Mouse (Mus musculus) embryonic facial prominence, embryonic 13.5 days (tissue): ENCODE data around the gene Pgf. TPM values are rescaled to one million over a fixed set of nuclear protein-coding genes. Genes with fewer than 3 reads are reported as not detected.
A peak's percentile ranks its signal among the peaks of the same experiment; 100 is the strongest.

Experiments used
- ATAC-seq: fragments of 200-750 bp; cut with Nextera tagmentation; 2 replicates; pipeline ENCODE4 v1.8.0; 2017; ENCODE audit warnings: low read depth; ENCODE audit not compliant: insufficient number of reproducible peaks, insufficient read depth, low FRiP score, low TSS enrichment
- H3K27ac ChIP-seq: fragments of 300-500 bp; sonication (generic); 2 replicates; pipeline ENCODE4 v1.5.1; 2015; ENCODE audit warnings: moderate library complexity, mild to moderate bottlenecking, inconsistent platforms
- H3K27me3 ChIP-seq: fragments of 300-500 bp; sonication (generic); 2 replicates; pipeline ENCODE4 v1.6.1; 2015; ENCODE audit warnings: mild to moderate bottlenecking, inconsistent platforms
- H3K36me3 ChIP-seq: fragments of 300-500 bp; sonication (generic); 2 replicates; pipeline ENCODE4 v1.6.1; 2015; ENCODE audit warnings: mild to moderate bottlenecking, inconsistent platforms
- H3K4me1 ChIP-seq: fragments of 300-500 bp; sonication (generic); 2 replicates; pipeline ENCODE4 v1.6.1; 2015; ENCODE audit warnings: inconsistent platforms
- H3K4me2 ChIP-seq: fragments of 300-500 bp; sonication (generic); 2 replicates; pipeline ENCODE4 v1.6.1; 2015; ENCODE audit warnings: moderate library complexity, mild to moderate bottlenecking, inconsistent platforms
- H3K4me3 ChIP-seq: fragments of 300-500 bp; sonication (generic); 2 replicates; pipeline ENCODE4 v1.5.1; 2015; ENCODE audit warnings: mild to moderate bottlenecking, inconsistent platforms
- H3K9ac ChIP-seq: fragments of 300-500 bp; sonication (generic); 2 replicates; pipeline ENCODE4 v1.6.1; 2015; ENCODE audit warnings: mild to moderate bottlenecking, inconsistent platforms
- H3K9me3 ChIP-seq: fragments of 300-500 bp; sonication (generic); 2 replicates; pipeline ENCODE4 v1.6.1; 2016; ENCODE audit warnings: inconsistent platforms
- WGBS: fragments of 180-500 bp; shearing (Covaris S2); methylation state at CpG from one replicate; pipeline ENCODE4 v1.1.7; 2015; ENCODE audit warnings: mixed read lengths; 5-methylcytosine and 5-hydroxymethylcytosine counted together
- polyA plus RNA-seq: library from polyadenylated mRNA; unstranded; fragments of >200 nt; fragmentation: Nextera tagmentation; extraction: Ambion mirVana; gene quantifications from 2 replicates; pipeline ENCODE4 v1.2.1, GENCODE M21; 2015

Pgf gene
- polyA plus RNA-seq, 1 experiment from 2014 or later, result 10.3 TPM

DNA sequence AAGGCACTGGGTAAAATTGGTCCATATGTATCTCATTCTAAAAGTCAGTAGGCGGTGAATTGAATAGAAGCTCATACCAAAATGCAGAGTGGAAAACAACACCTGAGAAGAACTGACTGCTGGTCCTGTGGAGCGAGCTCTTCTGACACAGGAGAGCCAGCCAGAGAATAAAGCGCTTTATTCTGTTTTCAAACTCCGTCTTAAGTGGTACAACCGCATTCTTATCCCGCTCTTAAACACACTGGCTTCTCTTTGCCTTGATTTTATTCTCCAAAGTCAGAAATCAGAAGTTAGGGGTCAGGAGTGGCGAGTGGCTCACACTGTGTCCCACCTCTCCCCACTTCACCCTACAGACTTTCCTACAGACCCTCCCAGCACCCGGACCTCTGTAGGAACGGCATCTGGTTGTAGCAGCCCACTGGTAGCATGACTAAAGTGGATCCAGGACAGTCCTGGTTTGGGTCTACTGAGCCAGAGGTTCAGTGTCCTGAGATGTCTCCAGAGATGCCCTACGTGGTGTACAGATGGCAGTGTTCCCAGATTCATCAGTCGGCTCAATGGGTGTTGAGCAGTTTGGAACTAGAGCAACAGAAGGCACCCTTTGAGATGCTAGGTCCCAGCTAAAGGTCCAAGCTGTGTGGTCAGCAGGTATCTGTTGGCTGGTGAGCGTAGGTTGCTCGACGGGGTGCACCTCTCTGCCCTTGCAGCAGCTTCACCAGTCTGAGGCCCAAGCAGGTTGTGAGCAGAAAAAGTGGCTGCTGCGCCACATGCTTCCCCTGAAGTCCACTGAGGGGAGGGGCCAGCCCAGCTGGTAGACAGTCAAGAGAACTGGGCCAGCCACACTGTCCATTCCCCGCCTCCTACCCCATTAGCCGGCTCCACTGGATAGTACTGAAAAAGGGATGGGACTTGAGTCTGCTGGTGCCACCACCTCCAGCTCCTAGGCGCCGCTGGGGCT lies 41.8 kb downstream of the Pgf start:
- Histone ChIP-seq H3K36me3 (peaks cover 47% of the 10 kb centered on the region), H3K9ac (no peak overlapping the region), H3K4me3 (no peak overlapping the region), H3K27ac (no peak overlapping the region), H3K4me2 (no peak overlapping the region), H3K4me1 (peaks cover 3% of the 10 kb centered on the region; the same call in 1 of the 2 replicates), H3K27me3 (peaks cover 14% of the 10 kb centered on the region; the same call in 1 of the 2 replicates), H3K9me3 (no peaks in the 10 kb centered on the region)
- 80% methylated on average over 19 of the region's 19 CpGs for WGBS
- no peak for ATAC-seq

DNA sequence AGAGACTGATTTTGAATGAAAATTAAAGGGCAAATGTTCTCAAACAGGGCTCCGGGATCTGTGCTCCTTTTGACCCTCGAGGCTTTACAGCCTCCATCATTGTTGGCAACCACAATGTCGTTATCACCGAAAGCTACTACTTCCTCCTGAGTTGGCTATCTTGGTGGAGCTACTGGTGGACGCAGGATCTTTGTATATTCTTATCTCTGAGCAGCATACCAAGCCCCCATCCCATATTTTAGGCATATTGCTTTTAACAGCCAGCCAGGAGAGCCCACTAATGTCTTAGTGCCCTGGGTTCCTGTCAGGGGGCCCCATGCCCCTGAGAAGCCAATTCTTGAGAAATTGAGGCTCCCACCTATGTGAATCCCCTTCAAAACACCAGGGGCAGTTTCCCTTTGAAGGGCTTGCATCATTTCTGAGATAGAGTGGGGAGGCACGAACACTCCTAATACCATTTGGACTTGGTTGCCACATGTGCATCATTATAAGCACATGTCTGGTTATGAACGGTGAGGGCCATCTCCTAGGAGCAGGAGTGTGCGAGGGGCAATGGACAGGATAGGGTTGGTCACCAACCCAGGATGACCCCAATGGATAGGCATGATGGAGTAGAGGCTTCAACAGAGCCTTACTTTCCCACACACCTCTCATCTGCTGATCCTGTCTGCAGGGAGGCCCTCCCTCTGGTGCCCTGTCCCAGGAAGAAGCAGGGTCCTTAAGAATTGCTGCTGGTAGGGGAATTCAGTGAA lies 43.4 kb downstream of the Pgf start:
- peaks cover 63% of the 10 kb centered on the region for H3K36me3 ChIP-seq
- 87% methylated on average over 8 of the region's 8 CpGs for WGBS
- no peaks in the 10 kb centered on the region for H3K9me3 ChIP-seq
- H3K4me1 ChIP-seq, result no peaks in the 10 kb centered on the region
- peaks cover 3% of the 10 kb centered on the region; the same call in 1 of the 2 replicates for H3K27me3 ChIP-seq
- H3K27ac ChIP-seq, result no peak overlapping the region
- no peak overlapping the region for H3K9ac ChIP-seq
- no peak for ATAC-seq
- H3K4me3 ChIP-seq, result no peak overlapping the region
- no peak overlapping the region for H3K4me2 ChIP-seq

DNA sequence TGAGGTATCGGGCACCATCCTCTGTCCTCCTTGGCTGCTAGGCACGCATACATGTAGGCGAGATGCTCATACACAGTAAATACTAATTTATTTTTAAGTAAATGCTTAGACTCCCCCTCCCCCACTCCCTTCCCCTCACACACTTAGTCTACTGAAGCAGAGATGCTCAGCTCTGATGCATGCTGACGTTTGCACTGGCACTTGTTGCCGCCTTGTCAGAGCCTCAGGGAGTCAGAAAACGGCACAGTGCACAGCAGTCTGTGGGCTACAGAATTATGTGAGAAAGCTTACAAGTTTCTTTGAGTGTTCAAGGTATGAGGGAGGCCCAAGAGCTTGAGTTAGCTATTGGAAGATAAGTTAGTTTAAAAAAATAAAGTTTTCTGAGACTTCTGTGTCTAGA lies 46.2 kb downstream of the Pgf start:
- H3K36me3 ChIP-seq, result peaks cover 79% of the 10 kb centered on the region
- no peaks in the 10 kb centered on the region for H3K27me3 ChIP-seq
- no peak overlapping the region for H3K27ac ChIP-seq
- no peak overlapping the region for H3K4me3 ChIP-seq
- H3K4me2 ChIP-seq, result no peak overlapping the region
- no peaks in the 10 kb centered on the region for H3K9me3 ChIP-seq
- H3K9ac ChIP-seq, result no peak overlapping the region
- no peak for ATAC-seq
- WGBS, result 89% methylated on average over 6 of the region's 6 CpGs
- peaks cover 9% of the 10 kb centered on the region for H3K4me1 ChIP-seq

DNA sequence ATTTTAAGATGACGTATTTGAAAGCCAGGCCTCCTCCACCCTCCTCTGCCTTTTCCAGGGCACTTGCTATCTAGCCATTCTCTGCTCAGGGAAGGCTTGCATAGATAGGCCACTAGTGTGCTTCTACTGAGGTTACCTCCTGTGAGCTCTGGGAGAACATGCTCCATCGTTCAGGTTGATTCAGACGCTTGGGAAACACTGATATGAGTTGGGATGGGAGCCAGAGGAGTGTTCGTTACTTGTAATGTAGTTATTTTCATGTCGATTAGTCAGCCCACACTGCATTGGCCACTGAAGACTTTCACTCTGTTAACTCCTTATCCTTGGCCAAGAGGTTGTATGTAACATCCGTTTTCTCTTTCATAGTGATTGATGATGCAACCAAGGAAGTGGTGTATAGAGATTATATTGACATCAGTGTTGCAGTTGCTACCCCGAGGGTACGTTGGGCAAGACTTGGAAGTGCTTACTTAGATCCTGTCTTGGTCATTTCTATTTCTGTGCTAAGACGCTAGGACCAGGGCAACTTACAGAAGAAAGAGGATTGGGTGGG lies 48.1 kb downstream of the Pgf start:
- Histone ChIP-seq H3K9ac (no peak overlapping the region), H3K27me3 (no peaks in the 10 kb centered on the region), H3K4me3 (no peak overlapping the region), H3K36me3 (peaks cover 73% of the 10 kb centered on the region), H3K4me2 (no peak overlapping the region), H3K9me3 (no peaks in the 10 kb centered on the region), H3K4me1 (peaks cover 12% of the 10 kb centered on the region), H3K27ac (no peak overlapping the region)
- 94% methylated on average over 9 of the region's 9 CpGs for WGBS
- no peak for ATAC-seq

DNA sequence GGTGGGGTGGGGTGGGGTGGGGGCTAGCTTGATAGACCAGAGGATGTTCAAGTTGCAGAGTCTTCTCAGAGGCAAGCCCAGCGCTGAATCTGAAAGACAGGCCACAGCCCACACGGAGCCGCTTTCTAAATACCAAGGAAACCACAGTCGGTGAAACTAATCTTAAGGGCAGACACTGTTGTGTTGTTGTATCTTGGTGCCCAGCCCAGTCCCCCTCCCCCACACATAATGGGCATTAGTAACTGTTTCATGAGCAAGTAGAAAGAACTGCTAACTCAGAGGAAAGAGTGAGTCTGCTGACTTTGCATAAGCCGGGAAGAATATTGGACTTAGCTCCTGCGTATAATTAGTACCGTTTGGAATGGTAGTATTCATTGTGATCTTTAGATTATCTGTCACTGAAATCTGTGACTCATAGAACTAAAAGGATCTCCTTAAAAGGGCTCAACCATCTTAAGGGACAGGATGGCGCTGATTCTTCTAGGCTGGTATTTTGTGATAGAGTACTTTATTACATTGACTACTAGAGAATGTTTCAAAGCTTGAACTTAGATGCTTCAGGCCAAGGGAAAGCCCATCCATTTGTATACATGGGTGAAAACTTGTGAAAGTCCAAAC lies 50.5 kb downstream of the Pgf start:
- Histone ChIP-seq H3K9me3 (no peaks in the 10 kb centered on the region), H3K36me3 (peaks cover 74% of the 10 kb centered on the region), H3K27ac (0 out of 2 replicates have a peak overlapping the region, but pooled peaks have one; percentile 48), H3K4me1 (peaks cover 12% of the 10 kb centered on the region), H3K4me3 (no peak overlapping the region), H3K4me2 (no peak overlapping the region), H3K27me3 (no peaks in the 10 kb centered on the region), H3K9ac (no peak overlapping the region)
- 52% methylated on average over 8 of the region's 8 CpGs for WGBS
- ATAC-seq, result peak; percentile 52; the same call in 1 of the 2 replicates

DNA sequence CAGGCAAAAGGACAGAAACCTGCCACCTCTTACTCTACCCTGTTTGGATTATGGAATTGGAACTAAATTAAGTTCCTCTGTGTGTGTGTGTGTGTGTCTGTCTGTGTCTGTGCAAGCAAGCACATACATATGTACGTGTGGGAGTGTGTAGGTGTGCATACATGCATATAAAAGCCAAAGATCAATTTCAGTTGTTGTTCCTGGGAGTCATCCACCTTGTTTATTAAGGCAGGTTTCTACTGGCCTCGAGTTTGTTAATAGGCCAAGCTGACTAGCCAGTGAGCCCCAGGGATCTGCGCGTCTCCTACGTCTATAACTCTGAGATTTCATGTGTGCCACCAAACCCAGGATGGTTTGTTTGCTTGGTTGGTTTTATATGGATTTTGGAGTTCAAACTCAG lies 52.8 kb downstream of the Pgf start:
- H3K27ac ChIP-seq, result no peak overlapping the region
- whole genome bisulfite sequencing, result 92% methylated on average over 5 of the region's 5 CpGs
- H3K4me1 ChIP-seq, result peaks cover 12% of the 10 kb centered on the region
- no peak overlapping the region for H3K4me2 ChIP-seq
- no peaks in the 10 kb centered on the region for H3K27me3 ChIP-seq
- no peak for ATAC-seq
- H3K4me3 ChIP-seq, result no peak overlapping the region
- H3K9ac ChIP-seq, result no peak overlapping the region
- H3K36me3 ChIP-seq, result peaks cover 73% of the 10 kb centered on the region
- no peaks in the 10 kb centered on the region for H3K9me3 ChIP-seq

DNA sequence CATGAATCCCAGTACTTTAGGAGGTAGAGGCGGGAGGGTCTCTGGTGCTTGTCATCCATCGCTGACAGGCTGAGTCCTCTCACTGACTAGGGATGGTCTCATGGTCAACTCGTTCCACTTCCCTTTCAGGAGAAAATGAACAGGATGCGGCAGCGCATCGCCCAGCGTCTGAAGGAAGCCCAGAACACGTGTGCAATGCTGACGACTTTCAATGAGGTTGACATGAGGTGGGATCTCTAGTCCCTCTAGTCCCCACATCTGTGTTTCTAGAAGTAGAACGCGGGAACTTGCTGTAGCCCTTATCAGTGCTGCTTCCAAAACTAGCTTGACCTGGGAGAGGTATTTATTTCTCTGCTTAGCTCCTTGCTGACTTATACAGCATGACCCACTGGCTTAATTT lies 53.9 kb downstream of the Pgf start:
- 96% methylated on average over 11 of the region's 11 CpGs for WGBS
- peaks cover 74% of the 10 kb centered on the region for H3K36me3 ChIP-seq

DNA sequence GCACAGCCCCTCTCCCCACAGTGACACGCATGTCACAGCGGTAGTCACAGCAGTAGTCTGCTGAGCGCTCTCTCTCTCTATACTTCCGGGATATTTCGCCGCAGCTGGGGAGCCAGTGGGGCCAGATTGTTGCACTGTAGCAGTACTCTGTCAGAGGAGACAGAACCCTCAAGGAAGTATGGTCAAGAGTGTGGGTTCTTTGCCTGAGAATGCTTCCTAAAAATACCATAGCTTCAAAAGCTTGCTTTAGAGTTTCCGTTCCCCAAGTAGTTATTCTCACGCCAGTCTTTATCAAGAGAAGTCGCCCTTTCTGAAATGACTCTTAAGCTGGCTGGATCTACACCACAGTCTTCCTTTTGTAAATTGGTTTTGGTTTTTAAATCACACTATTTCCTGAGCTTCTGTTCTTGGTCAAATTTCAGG lies 54.5 kb downstream of the Pgf start:
- peaks cover 12% of the 10 kb centered on the region for H3K4me1 ChIP-seq

More for the DNA sequence above, 53.9 kb downstream of the Pgf start:
- no peaks in the 10 kb centered on the region for H3K27me3 ChIP-seq
- no peaks in the 10 kb centered on the region for H3K9me3 ChIP-seq
- H3K4me1 ChIP-seq, result peaks cover 12% of the 10 kb centered on the region
- no peak overlapping the region for H3K9ac ChIP-seq
- no peak overlapping the region for H3K4me3 ChIP-seq
- no peak overlapping the region for H3K27ac ChIP-seq
- ATAC-seq, result no peak
- H3K4me2 ChIP-seq, result no peak overlapping the region

DNA sequence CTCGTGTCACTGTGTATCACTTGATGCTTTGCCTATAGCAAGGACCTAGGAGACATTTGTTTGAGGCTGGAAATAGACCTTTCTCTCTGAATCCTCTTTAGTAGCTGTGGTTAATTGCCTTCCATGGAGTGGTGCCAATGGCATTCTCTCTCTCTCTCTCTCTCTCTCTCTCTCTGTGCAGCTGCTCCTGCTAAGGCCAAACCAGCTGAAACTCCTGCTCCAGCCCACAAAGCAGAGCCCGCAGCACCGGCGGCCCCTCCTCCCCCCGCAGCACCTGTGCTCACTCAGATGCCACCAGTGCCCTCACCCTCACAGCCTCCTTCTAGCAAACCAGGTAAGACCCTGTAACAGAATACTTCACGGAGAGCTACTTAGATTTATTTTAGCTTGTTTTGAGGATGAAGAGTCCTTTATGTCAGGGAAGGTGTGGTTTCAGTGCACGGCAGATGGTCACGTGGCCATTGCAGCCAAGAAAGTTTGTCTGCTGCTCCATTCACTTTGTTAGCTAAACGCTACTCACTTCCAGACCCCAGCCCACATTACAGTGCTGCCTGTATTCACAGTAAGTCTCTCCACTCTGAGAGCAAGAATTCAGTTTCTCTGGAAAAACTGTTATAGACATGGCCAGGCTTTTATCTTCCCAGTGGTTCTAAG lies 55.7 kb downstream of the Pgf start:
- no peak for ATAC-seq
- Histone ChIP-seq H3K27ac (no peak overlapping the region), H3K9ac (no peak overlapping the region), H3K9me3 (no peaks in the 10 kb centered on the region), H3K4me1 (peaks cover 8% of the 10 kb centered on the region), H3K27me3 (no peaks in the 10 kb centered on the region), H3K36me3 (peaks cover 75% of the 10 kb centered on the region), H3K4me2 (no peak overlapping the region), H3K4me3 (no peak overlapping the region)
- WGBS, result 85% methylated on average over 9 of the region's 9 CpGs

More for the DNA sequence above, 54.5 kb downstream of the Pgf start:
- no peak overlapping the region for H3K27ac ChIP-seq
- no peak for ATAC-seq
- H3K4me2 ChIP-seq, result no peak overlapping the region
- H3K4me3 ChIP-seq, result no peak overlapping the region
- H3K27me3 ChIP-seq, result no peaks in the 10 kb centered on the region
- no peak overlapping the region for H3K9ac ChIP-seq
- H3K9me3 ChIP-seq, result no peaks in the 10 kb centered on the region
- H3K36me3 ChIP-seq, result peaks cover 74% of the 10 kb centered on the region
- WGBS, result 94% methylated on average over 9 of the region's 9 CpGs
